Mouse (Mus musculus) heart, embryonic 10.5 days (tissue): ENCODE measurements around the gene Abcb10. TPM values are rescaled to one million over a fixed set of nuclear protein-coding genes. Genes with fewer than 3 reads are reported as not detected.

ENCODE experiments used
- DNase-seq: peaks from one replicate; pipeline ENCODE4 v3.0.0-alpha.2; 2017; ENCODE audit warnings: low spot score
- H3K27ac ChIP-seq: fragments of 300-500 bp; sonication (generic); 2 replicates; pipeline ENCODE4 v1.5.1; 2016; ENCODE audit warnings: mild to moderate bottlenecking
- H3K27me3 ChIP-seq: fragments of 300-500 bp; sonication (generic); 2 replicates; pipeline ENCODE4 v1.6.1; 2016; ENCODE audit warnings: mild to moderate bottlenecking; ENCODE audit not compliant: poor library complexity, insufficient read depth, severe bottlenecking
- H3K36me3 ChIP-seq: fragments of 300-500 bp; sonication (generic); 2 replicates; pipeline ENCODE4 v1.6.1; 2016; ENCODE audit warnings: mild to moderate bottlenecking, moderate library complexity
- H3K4me1 ChIP-seq: fragments of 300-500 bp; sonication (generic); 2 replicates; pipeline ENCODE4 v1.6.1; 2016; ENCODE audit warnings: mild to moderate bottlenecking
- H3K4me3 ChIP-seq: fragments of 300-500 bp; sonication (generic); 2 replicates; pipeline ENCODE4 v1.5.1; 2016; ENCODE audit warnings: mild to moderate bottlenecking, moderate library complexity
- H3K9me3 ChIP-seq: fragments of 300-500 bp; sonication (generic); 2 replicates; pipeline ENCODE4 v1.6.1; 2016; ENCODE audit warnings: mild to moderate bottlenecking, moderate library complexity
- WGBS: fragments of 180-500 bp; shearing (Covaris S2); methylation state at CpG from one replicate; pipeline ENCODE4 v1.1.7; 2016; 5-methylcytosine and 5-hydroxymethylcytosine counted together
- microRNA counts: library from miRNA; unstranded; fragments of <30 nt; microRNA quantifications from one replicate; lab custom pipeline; 2017
- microRNA-seq: library from miRNA; unstranded; fragments of <30 nt; microRNA quantifications from one replicate; pipeline ENCODE4, GENCODE M21; 2017
- polyA plus RNA-seq: library from polyadenylated mRNA; unstranded; fragments of >200 nt; fragmentation: Nextera tagmentation; extraction: Ambion mirVana; gene quantifications from 2 replicates; pipeline ENCODE4 v1.2.1, GENCODE M21; 2016

Abcb10 gene
- polyA plus RNA-seq, 1 experiment from 2014 or later: 41.6 TPM

- Histone ChIP-seq H3K36me3 (peaks cover 84% of the 10 kb centered on the region), H3K4me1 (no peaks in the 10 kb centered on the region), H3K4me3 (no peak overlapping the region), H3K27ac (no peak overlapping the region), H3K27me3 (no peaks in the 10 kb centered on the region), H3K9me3 (no peaks in the 10 kb centered on the region)
- no peak for DNase-seq
- WGBS: 90% methylated on average over 3 of the region's 3 CpGs
These were observed 57.3 kb downstream of the Abcb10 start for GRCm38 (mm10) chr8:123925671-123926070.

- no peaks in the 10 kb centered on the region for H3K27me3 ChIP-seq
- H3K27ac ChIP-seq: no peak overlapping the region
- no peaks in the 10 kb centered on the region for H3K4me1 ChIP-seq
- H3K36me3 ChIP-seq: peaks cover 84% of the 10 kb centered on the region
- H3K9me3 ChIP-seq: no peaks in the 10 kb centered on the region
- DNase-seq: peak; percentile 87
- 13% methylated on average over 2 of the region's 2 CpGs for WGBS
- no peak overlapping the region for H3K4me3 ChIP-seq
These were observed 58.2 kb downstream of the Abcb10 start for GRCm38 (mm10) chr8:123924719-123925118.

DNA sequence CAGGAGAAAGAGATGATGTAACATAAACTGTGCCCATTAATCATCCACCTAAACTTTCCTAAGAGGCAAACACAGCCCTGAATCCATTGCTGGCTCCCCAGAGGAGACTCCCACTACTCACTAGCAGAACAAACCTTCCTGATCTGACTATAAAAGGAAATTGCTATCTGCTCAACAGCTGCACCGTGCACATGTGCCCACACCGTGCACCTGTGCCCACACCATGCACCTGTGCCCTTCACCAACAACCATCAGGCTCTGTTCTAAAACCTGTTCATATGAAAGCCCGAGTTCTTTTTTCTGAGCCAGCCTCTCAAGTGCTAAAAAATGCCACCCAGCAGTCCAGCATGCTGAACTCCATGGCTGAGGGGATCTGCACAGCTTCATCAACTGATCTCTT is 68.3 kb downstream of the Abcb10 start:
- no peak for DNase-seq
- 95% methylated on average over 3 of the region's 3 CpGs for WGBS
- no peaks in the 10 kb centered on the region for H3K27me3 ChIP-seq
- H3K9me3 ChIP-seq: no peaks in the 10 kb centered on the region
- no peaks in the 10 kb centered on the region for H3K4me1 ChIP-seq
- no peak overlapping the region for H3K4me3 ChIP-seq
- H3K27ac ChIP-seq: no peak overlapping the region
- peaks cover 97% of the 10 kb centered on the region for H3K36me3 ChIP-seq

DNA sequence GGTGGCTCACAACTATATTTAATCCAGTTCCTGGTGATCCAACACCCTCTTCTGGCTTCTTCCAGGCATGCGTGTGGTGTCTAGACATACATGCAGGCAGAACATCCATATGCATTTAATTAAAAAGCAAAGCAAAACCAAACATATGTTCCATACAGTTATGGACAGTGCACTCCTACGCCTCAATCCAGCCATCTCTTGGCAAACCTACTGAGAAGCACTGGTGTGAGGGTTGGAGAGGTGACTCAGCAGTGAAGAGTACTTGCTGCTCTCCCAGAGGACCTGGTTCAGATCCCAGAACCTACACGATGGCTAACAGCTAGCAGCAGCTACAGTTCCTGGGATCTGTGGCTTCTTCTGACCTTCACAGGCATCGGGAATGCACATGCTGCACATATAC is 70.7 kb downstream of the Abcb10 start:
- Histone ChIP-seq H3K4me1 (no peaks in the 10 kb centered on the region), H3K9me3 (no peaks in the 10 kb centered on the region), H3K27me3 (no peaks in the 10 kb centered on the region), H3K36me3 (peaks cover 97% of the 10 kb centered on the region), H3K4me3 (no peak overlapping the region), H3K27ac (no peak overlapping the region)
- WGBS: 89% methylated on average over 4 of the region's 4 CpGs
- no peak for DNase-seq

- Histone ChIP-seq H3K4me3 (no peak overlapping the region), H3K4me1 (no peaks in the 10 kb centered on the region), H3K27ac (no peak overlapping the region), H3K27me3 (no peaks in the 10 kb centered on the region), H3K36me3 (peaks cover 94% of the 10 kb centered on the region), H3K9me3 (no peaks in the 10 kb centered on the region)
- DNase-seq: no peak
- WGBS: 91% methylated on average over 6 of the region's 6 CpGs
These were observed 75.3 kb downstream of the Abcb10 start for GRCm38 (mm10) chr8:123907604-123908003.

- WGBS: 89% methylated on average over 7 of the region's 7 CpGs
- peaks cover 84% of the 10 kb centered on the region for H3K36me3 ChIP-seq
These were observed 80.3 kb downstream of the Abcb10 start for GRCm38 (mm10) chr8:123902653-123903052.

More at GRCm38 (mm10) chr8:123902653-123903052, 80.3 kb downstream of the Abcb10 start:
- DNase-seq: no peak
- H3K9me3 ChIP-seq: no peaks in the 10 kb centered on the region
- H3K27ac ChIP-seq: no peak overlapping the region
- no peaks in the 10 kb centered on the region for H3K4me1 ChIP-seq
- H3K4me3 ChIP-seq: no peak overlapping the region
- H3K27me3 ChIP-seq: no peaks in the 10 kb centered on the region

MicroRNA genes within 50 kb of the gene (microRNA counts, 519-probe panel; counts per million panel counts)
- not detected for microRNA mmu-miR-1967 (lab: Ali Mortazavi, UCI)

Small RNA genes lying within 50 kb of the gene (microRNA-seq; reads per million reads assigned to microRNA genes)
- not detected for gene Mir1967

Other genes starting within 250 kb of the Abcb10 start
- 65.9 and 68.9 TPM in 2 replicates for gene Rab4a, start 177.1 kb downstream of the Abcb10 start, polyA plus RNA-seq
- 3.7 and 4.0 TPM in 2 replicates for gene Ccsap, start 122.9 kb downstream of the Abcb10 start, polyA plus RNA-seq
- gene Acta1, start 88.4 kb downstream of the Abcb10 start, polyA plus RNA-seq: 630 and 944 TPM in 2 replicates
- gene Nup133, start 33.9 kb downstream of the Abcb10 start, polyA plus RNA-seq: 34.1 and 37.8 TPM in 2 replicates
- gene Taf5l, start 38.3 kb upstream of the Abcb10 start, polyA plus RNA-seq: 37.4 and 40.4 TPM in 2 replicates
- gene Urb2, start 38.4 kb upstream of the Abcb10 start, polyA plus RNA-seq: 6.1 and 6.9 TPM in 2 replicates
- 44.7 and 59.3 TPM in 2 replicates for gene Galnt2, start 248.3 kb upstream of the Abcb10 start, polyA plus RNA-seq